Mouse (Mus musculus) retina, embryonic 14.5 days (tissue): ENCODE measurements around the gene Myoz2.

Experiments
- DNase-seq: peaks from one replicate; pipeline ENCODE4 v3.0.0-alpha.2; 2015; ENCODE audit warnings: low spot score

The Myoz2 gene

GRCm38 (mm10) chr3:123007386-123007785 lies 27.4 kb downstream of the Myoz2 start:
- DNase-seq = no peak

DNA sequence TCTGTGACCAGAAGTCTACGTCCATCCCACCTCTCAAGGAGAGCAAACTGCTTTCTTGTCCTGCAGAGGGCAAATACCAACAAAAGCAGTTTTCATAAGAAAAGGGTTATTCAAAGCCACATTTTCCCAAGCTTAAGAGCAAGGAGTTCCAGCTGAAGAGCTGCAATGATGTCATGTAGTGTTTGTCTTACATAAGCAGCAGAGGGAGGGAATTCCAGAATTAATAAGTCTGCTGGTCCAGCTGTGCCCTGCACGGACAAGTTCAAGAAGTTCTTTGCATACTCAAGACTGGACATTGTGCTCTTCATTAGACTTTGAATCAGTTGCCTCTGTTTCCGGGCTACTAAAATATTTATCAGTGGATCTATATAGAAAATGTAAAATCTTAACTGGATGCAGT lies 33.8 kb downstream of the Myoz2 start:
- DNase-seq = no peak

DNA sequence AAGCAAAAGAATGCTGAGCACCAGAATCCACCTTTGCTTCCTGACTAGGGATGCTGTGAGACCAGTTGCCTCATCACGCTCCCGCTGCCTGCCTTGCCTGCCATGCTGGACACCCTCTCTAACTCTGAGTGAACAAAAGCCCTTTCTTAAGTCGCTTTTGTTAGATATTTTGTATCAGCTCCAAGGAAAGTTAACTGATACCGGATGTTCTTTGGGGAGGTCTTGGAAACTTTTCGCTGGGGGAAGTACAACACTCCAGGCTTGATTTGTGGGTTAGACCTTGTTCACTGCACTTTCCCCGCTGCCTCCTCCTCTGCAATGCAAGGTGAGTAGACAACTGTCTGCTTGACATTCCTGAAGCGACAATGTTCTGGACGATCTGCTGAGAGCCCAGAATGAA lies 36.3 kb downstream of the Myoz2 start:
- no peak for DNase-seq

- no peak for DNase-seq
Observed at GRCm38 (mm10) chr3:122996968-122997367, 37.8 kb downstream of the Myoz2 start.

- no peak for DNase-seq
Observed at GRCm38 (mm10) chr3:122986906-122987305, 47.9 kb downstream of the Myoz2 start.

- no peak for DNase-seq
Observed at GRCm38 (mm10) chr3:122986386-122986785, 48.4 kb downstream of the Myoz2 start.

GRCm38 (mm10) chr3:122985183-122985944 lies 49.5 kb downstream of the Myoz2 start:
- DNase-seq = no peak

- peak; percentile 92 for DNase-seq
Observed at GRCm38 (mm10) chr3:122984249-122985182, 50.3 kb downstream of the Myoz2 start, which contains the start of gene Usp53. Gene Usp53, minus strand, starts transcription at chr3:122984510.

- peak; percentile 73 for DNase-seq
Observed at GRCm38 (mm10) chr3:122983849-122984248, 51.0 kb downstream of the Myoz2 start.

- DNase-seq = no peak
Observed at GRCm38 (mm10) chr3:122975964-122976363, 58.9 kb downstream of the Myoz2 start.

GRCm38 (mm10) chr3:122975363-122975762 lies 59.5 kb downstream of the Myoz2 start:
- DNase-seq = no peak

DNA sequence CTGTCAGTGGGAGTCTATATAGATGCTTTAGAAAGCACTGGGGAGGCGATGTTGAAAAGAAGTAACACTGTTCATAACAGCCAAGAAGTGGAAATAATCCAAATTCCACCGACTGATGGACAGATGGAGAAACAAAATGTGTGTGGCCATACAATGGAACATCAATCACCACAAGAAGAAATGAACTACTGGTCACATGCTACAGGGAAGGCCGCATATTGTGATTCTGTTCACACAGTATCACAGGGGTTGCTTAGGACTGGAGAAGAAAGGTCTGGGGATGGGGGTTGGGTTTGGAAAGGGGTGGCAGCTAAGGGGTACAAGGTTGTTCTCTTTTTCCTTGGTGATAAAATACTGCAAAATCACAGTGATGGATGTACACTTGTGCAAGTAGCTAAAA lies 60.0 kb downstream of the Myoz2 start:
- DNase-seq = no peak

GRCm38 (mm10) chr3:122972126-122972822 lies 62.5 kb downstream of the Myoz2 start:
- DNase-seq = no peak

GRCm38 (mm10) chr3:122968391-122968790 lies 66.4 kb downstream of the Myoz2 start:
- no peak for DNase-seq

DNA sequence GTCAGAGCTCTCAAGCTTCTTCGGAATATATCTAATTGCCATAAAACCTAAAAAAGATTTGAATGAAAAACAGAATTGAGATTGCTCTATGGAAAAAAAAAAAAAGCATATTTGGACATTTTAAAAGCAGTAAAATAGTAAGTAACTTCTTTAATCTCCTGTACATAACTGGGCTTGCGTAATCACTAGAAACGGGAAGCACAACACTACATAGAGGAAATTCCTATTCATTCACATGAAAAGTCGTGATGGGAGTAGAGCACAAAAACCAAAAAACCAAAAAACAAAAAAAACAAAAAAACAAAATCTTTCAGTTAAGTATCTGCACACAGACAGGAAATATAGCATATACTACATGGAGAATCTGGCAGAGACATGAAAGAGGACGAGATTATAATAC lies 70.5 kb downstream of the Myoz2 start:
- DNase-seq = no peak
